Mouse (Mus musculus) forebrain, embryonic 15.5 days (tissue): ENCODE data around the gene Mnat1. TPM values are rescaled to one million over a fixed set of nuclear protein-coding genes. Genes with fewer than 3 reads are reported as not detected.

Experiments used
- ATAC-seq: fragments of 200-750 bp; cut with Nextera tagmentation; replicated peaks from 2 replicates; pipeline ENCODE4 v1.8.0; 2017; ENCODE audit warnings: mild to moderate bottlenecking, moderate TSS enrichment, moderate library complexity
- H3K27ac ChIP-seq: fragments of 300-500 bp; sonication (generic); replicated peaks from 2 replicates; pipeline ENCODE4 v1.5.1; 2015; ENCODE audit warnings: mild to moderate bottlenecking, inconsistent platforms
- H3K27me3 ChIP-seq: fragments of 300-500 bp; sonication (generic); 2 replicates; pipeline ENCODE4 v1.6.1; 2015; ENCODE audit warnings: inconsistent platforms
- H3K36me3 ChIP-seq: fragments of 300-500 bp; sonication (generic); 2 replicates; pipeline ENCODE4 v1.6.1; 2015; ENCODE audit warnings: mild to moderate bottlenecking, inconsistent platforms
- H3K4me1 ChIP-seq: fragments of 300-500 bp; sonication (generic); 2 replicates; pipeline ENCODE4 v1.6.1; 2015; ENCODE audit warnings: inconsistent platforms
- H3K4me2 ChIP-seq: fragments of 300-500 bp; sonication (generic); replicated peaks from 2 replicates; pipeline ENCODE4 v1.6.1; 2015; ENCODE audit warnings: mild to moderate bottlenecking, inconsistent platforms
- H3K4me3 ChIP-seq: fragments of 300-500 bp; sonication (generic); 2 replicates; pipeline ENCODE4 v1.5.1; 2015; ENCODE audit warnings: mild to moderate bottlenecking, inconsistent platforms
- H3K9ac ChIP-seq: fragments of 300-500 bp; sonication (generic); replicated peaks from 2 replicates; pipeline ENCODE4 v1.6.1; 2015; ENCODE audit warnings: mild to moderate bottlenecking, inconsistent platforms
- H3K9me3 ChIP-seq: fragments of 300-500 bp; sonication (generic); 2 replicates; pipeline ENCODE4 v1.6.1; 2016; ENCODE audit warnings: inconsistent platforms
- WGBS: fragments of 180-500 bp; shearing (Covaris S2); methylation state at CpG from one replicate; pipeline ENCODE4 v1.1.7; 2015; ENCODE audit warnings: mixed read lengths; 5-methylcytosine and 5-hydroxymethylcytosine counted together
- polyA plus RNA-seq: library from polyadenylated mRNA; unstranded; fragments of >200 nt; fragmentation: Nextera tagmentation; extraction: Ambion mirVana; gene quantifications from 2 replicates; pipeline ENCODE4 v1.2.1, GENCODE M21; 2015

The Mnat1 gene
- polyA plus RNA-seq, 1 experiment from 2014 or later = 16.5 TPM

- Histone ChIP-seq H3K9me3 (no peaks in the 10 kb centered on the region), H3K4me1 (peaks cover 10% of the 10 kb centered on the region; the same call in 1 of the 2 replicates), H3K36me3 (no peaks in the 10 kb centered on the region), H3K27ac (no peak overlapping the region), H3K4me3 (no peak overlapping the region), H3K4me2 (no peak overlapping the region), H3K27me3 (no peaks in the 10 kb centered on the region), H3K9ac (no peak overlapping the region)
- no peak for ATAC-seq
- WGBS = 87% methylated on average over 5 of the region's 5 CpGs
Measured at GRCm38 (mm10) chr12:73298621-73299020, 175.1 kb downstream of the Mnat1 start.

- Histone ChIP-seq H3K27ac (no peak overlapping the region), H3K27me3 (no peaks in the 10 kb centered on the region), H3K4me3 (no peak overlapping the region), H3K9me3 (no peaks in the 10 kb centered on the region), H3K4me1 (peaks cover 5% of the 10 kb centered on the region; the same call in 1 of the 2 replicates), H3K36me3 (no peaks in the 10 kb centered on the region), H3K9ac (no peak overlapping the region), H3K4me2 (no peak overlapping the region)
- WGBS = 89% methylated on average over 2 of the region's 2 CpGs
- ATAC-seq = no peak
Measured at GRCm38 (mm10) chr12:73300531-73300930, 177.0 kb downstream of the Mnat1 start.

DNA sequence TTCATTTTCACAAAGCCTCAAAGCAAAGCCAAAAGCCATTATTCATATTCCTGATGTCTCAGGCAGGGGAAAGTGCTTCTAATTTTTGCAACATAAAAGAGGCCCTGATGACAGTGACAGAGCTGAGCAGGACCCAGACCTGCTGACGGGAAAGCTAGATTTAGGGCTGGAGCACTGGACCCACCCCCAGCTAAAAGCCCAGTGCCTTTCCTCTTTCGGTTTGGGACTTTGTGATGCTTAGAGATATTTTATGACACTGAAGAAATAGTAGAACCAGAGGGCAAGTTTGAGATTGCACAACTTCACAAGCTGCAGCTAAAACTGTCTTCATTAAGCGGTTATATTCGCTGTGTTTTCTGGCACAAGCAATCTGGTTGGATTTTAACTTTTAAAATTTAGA lies 181.1 kb downstream of the Mnat1 start:
- H3K4me2 ChIP-seq = no peak overlapping the region
- no peak overlapping the region for H3K4me3 ChIP-seq
- WGBS = 94% methylated on average over 4 of the region's 4 CpGs
- no peaks in the 10 kb centered on the region for H3K36me3 ChIP-seq
- H3K9ac ChIP-seq = no peak overlapping the region
- H3K4me1 ChIP-seq = no peaks in the 10 kb centered on the region
- ATAC-seq = no peak
- H3K27ac ChIP-seq = no peak overlapping the region
- H3K9me3 ChIP-seq = no peaks in the 10 kb centered on the region
- no peaks in the 10 kb centered on the region for H3K27me3 ChIP-seq

- H3K27me3 ChIP-seq = no peaks in the 10 kb centered on the region
- WGBS = 91% methylated on average over 4 of the region's 4 CpGs
- H3K36me3 ChIP-seq = no peaks in the 10 kb centered on the region
- no peak overlapping the region for H3K27ac ChIP-seq
- ATAC-seq = no peak
- H3K4me1 ChIP-seq = no peaks in the 10 kb centered on the region
- H3K9ac ChIP-seq = no peak overlapping the region
- no peaks in the 10 kb centered on the region for H3K9me3 ChIP-seq
- H3K4me3 ChIP-seq = no peak overlapping the region
- no peak overlapping the region for H3K4me2 ChIP-seq
Measured at GRCm38 (mm10) chr12:73307750-73308149, 184.2 kb downstream of the Mnat1 start.

- no peaks in the 10 kb centered on the region for H3K27me3 ChIP-seq
- H3K9ac ChIP-seq = no peak overlapping the region
- 85% methylated on average over 2 of the region's 2 CpGs for WGBS
- H3K4me2 ChIP-seq = no peak overlapping the region
- no peaks in the 10 kb centered on the region for H3K9me3 ChIP-seq
- no peak overlapping the region for H3K27ac ChIP-seq
- ATAC-seq = no peak
- no peak overlapping the region for H3K4me3 ChIP-seq
- H3K4me1 ChIP-seq = no peaks in the 10 kb centered on the region
- no peaks in the 10 kb centered on the region for H3K36me3 ChIP-seq
Measured at GRCm38 (mm10) chr12:73308711-73309110, 185.2 kb downstream of the Mnat1 start.

DNA sequence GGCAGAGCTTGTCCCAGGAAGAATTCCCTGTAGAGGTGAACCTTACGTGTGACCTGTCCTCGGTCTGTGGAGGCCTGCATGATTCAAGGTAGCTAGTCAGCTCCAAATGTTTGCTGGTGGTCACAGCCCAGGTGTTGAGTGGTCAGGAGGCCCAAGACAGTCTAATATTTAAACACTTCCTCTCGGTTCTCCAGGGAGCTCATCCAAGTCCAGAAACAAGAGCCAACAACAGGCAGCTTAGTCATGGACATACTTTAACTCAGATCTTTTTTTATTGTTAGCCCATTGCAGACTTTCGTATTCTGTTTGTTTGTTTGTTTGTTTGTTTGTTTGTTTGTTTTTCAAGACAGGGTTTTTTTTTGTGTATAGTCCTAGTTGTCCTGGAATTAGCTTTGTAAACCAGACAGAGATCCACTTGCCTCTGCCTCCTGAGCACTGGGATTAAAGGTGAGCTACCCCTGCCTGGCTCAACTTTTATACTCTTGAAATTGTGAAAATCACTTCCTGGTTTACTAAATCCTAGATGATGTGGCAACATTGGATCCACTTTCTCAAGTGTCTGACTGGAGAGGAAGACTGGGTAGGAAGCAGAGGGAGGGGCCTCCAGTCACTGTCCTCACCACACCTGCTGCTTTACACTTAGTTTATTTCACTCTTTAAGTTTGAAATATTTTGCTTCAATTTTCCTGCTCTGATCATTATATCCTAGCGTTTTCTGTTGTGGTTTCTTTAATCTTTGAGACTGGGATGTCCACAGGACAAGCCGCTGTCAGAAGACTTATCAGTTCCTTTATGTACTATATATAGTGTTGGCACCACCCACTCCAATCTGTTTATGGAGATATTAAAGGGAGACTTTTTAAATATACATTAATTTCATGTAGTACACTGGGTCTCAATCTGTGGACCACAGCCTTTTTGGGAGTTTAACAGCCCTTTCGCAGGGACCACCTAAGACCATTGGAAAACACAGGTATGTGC lies 194.5 kb downstream of the Mnat1 start:
- no peak overlapping the region for H3K9ac ChIP-seq
- H3K27ac ChIP-seq = no peak overlapping the region
- H3K9me3 ChIP-seq = no peaks in the 10 kb centered on the region
- no peaks in the 10 kb centered on the region for H3K36me3 ChIP-seq
- no peaks in the 10 kb centered on the region for H3K27me3 ChIP-seq
- no peak overlapping the region for H3K4me2 ChIP-seq
- H3K4me3 ChIP-seq = no peak overlapping the region
- no peak for ATAC-seq
- no peaks in the 10 kb centered on the region for H3K4me1 ChIP-seq
- WGBS = 95% methylated on average over 7 of the region's 7 CpGs

Other genes starting within 250 kb of the Mnat1 start
- gene Six6, start 183.8 kb upstream of the Mnat1 start, polyA plus RNA-seq = 1.1 and 4.3 TPM in 2 replicates
- gene 4930447C04Rik, start 182.9 kb upstream of the Mnat1 start, polyA plus RNA-seq = 2.6 and 3.1 TPM in 2 replicates
- 0.25 and 0.29 TPM in 2 replicates for gene Six1, start 69.8 kb upstream of the Mnat1 start, polyA plus RNA-seq
- gene Six4, start 10.3 kb upstream of the Mnat1 start, polyA plus RNA-seq = 0.39 and 0.56 TPM in 2 replicates
- gene Trmt5, start 163.0 kb downstream of the Mnat1 start, polyA plus RNA-seq = 13.5 and 15.3 TPM in 2 replicates
- gene Slc38a6, start 163.1 kb downstream of the Mnat1 start, polyA plus RNA-seq = 6.7 and 8.8 TPM in 2 replicates